Mouse (Mus musculus): ENCODE results near the gene Ddx41.

DNA sequence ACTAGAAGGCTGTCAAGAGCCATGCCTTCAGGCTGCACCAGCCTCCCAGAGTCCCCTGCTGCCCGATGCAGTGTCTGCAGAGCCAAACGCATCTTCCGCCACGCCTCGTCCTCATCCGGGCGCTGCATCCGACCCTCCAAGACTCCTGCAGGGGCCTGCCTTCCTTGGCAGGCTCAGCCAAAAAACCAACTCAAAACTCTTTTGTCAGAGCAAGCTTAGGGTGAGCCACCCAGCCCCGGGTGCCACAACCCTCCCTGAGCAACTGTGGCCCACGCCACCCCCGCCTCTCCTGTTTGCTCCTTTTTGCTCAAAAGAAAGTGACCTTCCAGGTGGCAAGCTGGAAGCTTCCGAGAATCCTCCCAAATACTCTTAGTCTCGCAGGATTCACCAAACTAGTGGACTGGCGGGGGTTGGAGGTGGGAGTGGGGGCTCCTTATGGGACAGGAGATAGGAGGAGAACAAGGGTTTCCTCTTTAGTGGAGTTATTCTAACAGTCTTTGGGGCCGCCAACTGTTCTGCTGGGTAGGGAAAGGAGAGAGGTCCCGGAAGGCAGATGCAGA, 33.3 kb upstream of the Ddx41 start:
- no peak for TF ChIP-seq CTCF (IDR thresholded peaks at IDR 0.05; ENCODE audit: low read depth, low read length)
- no peak for TF ChIP-seq POLR2AphosphoS5 (IDR thresholded peaks at IDR 0.05; ENCODE audit: insufficient replicate concordance, low read depth, low read length)
